Mouse (Mus musculus): ENCODE data around the gene Gm5622. TPM values are rescaled to one million over a fixed set of nuclear protein-coding genes. Genes with fewer than 3 reads are reported as not detected.
"Not testable (repeated sequence)": the region's sequence is repeated elsewhere in the genome, so short reads cannot be mapped to it uniquely, and the experiment has no call there.

Gm5622 gene
- polyA plus RNA-seq (2015; fragmentation: Nextera tagmentation; extraction: Ambion mirVana) = not detected in 2 replicates

GRCm38 (mm10) chr14:51552490-51552889 is at the start of gene Gm5622:
Gene Gm5622, plus strand, starts transcription at chr14:51552790.
- no peaks in the 10 kb centered on the region for H3K36me3 ChIP-seq
- WGBS = 94% methylated on average over 4 of the region's 4 CpGs

DNA sequence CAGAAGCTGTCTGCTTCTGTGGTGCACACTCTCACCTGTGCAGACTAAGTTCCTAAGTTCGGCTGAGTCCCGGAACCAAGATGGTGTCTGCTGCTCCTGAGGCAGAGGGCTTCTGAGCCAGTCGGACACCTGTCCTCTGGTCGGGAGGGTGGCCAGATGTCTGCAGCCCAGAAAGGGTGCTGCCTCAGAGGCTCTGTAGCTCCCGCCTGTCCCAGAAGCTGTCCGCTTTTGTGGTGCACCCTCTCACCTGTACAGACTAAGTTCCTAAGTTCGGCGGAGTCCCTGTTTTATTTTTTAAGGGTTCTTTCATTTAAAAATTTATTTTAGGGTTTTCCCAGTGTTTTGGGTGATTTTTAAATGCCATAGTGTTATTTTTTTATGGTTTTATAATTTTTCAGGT is 45.2 kb upstream of the Gm5622 start:
- Histone ChIP-seq H3K27ac (no peak overlapping the region), H3K36me3 (no peaks in the 10 kb centered on the region), H3K9ac (no peak overlapping the region), H3K27me3 (no peaks in the 10 kb centered on the region), H3K4me3 (no peak overlapping the region), H3K4me2 (no peak overlapping the region), H3K9me3 (no peaks in the 10 kb centered on the region), H3K4me1 (replicated peaks) (no peaks in the 10 kb centered on the region)
- WGBS = 95% methylated on average over 8 of the region's 8 CpGs
- ATAC-seq (ENCODE audit: low FRiP score) = no peak

More at GRCm38 (mm10) chr14:51552490-51552889, at the start of gene Gm5622:
- no peaks in the 10 kb centered on the region for H3K27me3 ChIP-seq
- H3K4me1 ChIP-seq (replicated peaks) = no peaks in the 10 kb centered on the region
- H3K27ac ChIP-seq = no peak within 1 kb of the TSS
- no peak for ATAC-seq (ENCODE audit: low FRiP score)
- no peak within 1 kb of the TSS for H3K4me3 ChIP-seq
- H3K9me3 ChIP-seq = no peaks in the 10 kb centered on the region
- H3K9ac ChIP-seq = no peak within 1 kb of the TSS
- H3K4me2 ChIP-seq = no peak within 1 kb of the TSS

- H3K9me3 ChIP-seq = not testable (repeated sequence)
- WGBS = 89% methylated on average over 2 of the region's 2 CpGs
Observed at GRCm38 (mm10) chr14:51573963-51574362, 21.4 kb downstream of the Gm5622 start, which contains the start of gene Gm17175. Gene Gm17175, minus strand, starts transcription at chr14:51574063.

DNA sequence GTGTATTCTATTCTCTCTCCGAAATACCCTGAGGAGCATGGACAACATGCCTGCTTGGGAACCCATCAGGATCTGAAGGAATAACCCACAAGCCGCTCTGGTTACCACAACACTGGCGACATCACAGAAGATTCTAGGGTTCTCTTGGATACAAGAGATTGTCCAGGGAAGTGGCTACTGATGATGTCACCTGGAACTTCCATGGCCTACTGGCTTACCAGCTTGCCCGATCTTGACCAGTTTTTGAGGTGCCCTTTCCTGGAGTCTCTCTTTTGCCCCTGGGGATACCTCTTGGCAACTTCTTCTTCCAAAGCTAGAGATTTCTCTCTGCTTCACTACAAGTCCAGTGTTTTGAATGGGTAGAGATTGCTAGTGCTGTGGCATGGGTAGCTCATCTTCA is 39.4 kb downstream of the Gm5622 start, which contains the start of gene Gm17174:
Gene Gm17174, minus strand, starts transcription at position 101 of the 400 bp plus-strand sequence.
- not testable (repeated sequence) for H3K9me3 ChIP-seq; H3K9ac ChIP-seq; H3K4me1 ChIP-seq (replicated peaks); ATAC-seq (ENCODE audit: low FRiP score); H3K27ac ChIP-seq; H3K36me3 ChIP-seq; H3K4me3 ChIP-seq; H3K4me2 ChIP-seq; H3K27me3 ChIP-seq
- WGBS = 96% methylated on average over 4 of the region's 4 CpGs

More at GRCm38 (mm10) chr14:51573963-51574362, 21.4 kb downstream of the Gm5622 start, which contains the start of gene Gm17175:
- not testable (repeated sequence) for H3K27ac ChIP-seq; H3K36me3 ChIP-seq; ATAC-seq (ENCODE audit: low FRiP score); H3K27me3 ChIP-seq; H3K9ac ChIP-seq; H3K4me3 ChIP-seq; H3K4me1 ChIP-seq (replicated peaks); H3K4me2 ChIP-seq

DNA sequence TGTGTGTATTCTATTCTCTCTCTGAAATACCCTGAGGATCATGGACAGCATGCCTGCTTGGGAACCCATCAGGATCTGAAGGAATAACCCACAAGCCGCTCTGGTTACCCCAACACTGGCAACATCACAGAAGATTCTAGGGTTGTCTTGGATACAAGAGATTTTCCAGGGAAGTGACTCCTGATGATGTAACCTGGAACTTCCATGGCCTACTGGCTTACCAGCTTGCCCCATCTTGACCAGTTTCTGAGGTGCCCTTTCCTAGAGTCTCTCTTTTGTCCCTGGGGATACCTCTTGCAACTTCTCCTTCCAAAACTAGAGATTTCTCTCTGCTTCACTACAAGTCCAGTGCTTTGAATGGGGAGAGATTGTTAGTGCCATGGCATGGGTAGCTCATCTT is 58.6 kb downstream of the Gm5622 start, which contains the start of gene Gm17078:
Gene Gm17078, minus strand, starts transcription at position 101 of the 400 bp plus-strand sequence.
- H3K27ac ChIP-seq = no peak within 1 kb of the TSS
- H3K27me3 ChIP-seq = no peaks in the 10 kb centered on the region

DNA sequence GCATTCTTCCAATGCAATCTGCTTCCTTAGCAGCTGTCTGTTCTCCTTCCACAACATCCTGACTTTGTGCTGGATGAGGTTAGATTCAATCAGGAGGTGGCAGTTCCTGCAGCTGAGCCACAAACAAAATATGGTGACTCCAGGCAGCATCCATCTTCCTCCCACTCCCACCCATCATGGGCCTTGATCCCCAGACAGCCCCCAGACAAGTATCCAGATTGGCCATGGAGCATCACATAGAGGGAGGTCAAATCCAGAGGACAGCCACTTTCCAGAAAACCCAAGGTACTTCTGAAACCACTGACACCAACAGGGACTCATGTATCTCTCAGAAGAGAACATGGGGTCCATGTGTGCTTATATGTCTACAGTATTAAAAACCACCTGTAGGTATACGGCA is 79.8 kb downstream of the Gm5622 start:
- WGBS = 88% methylated on average over 1 of the region's 1 CpGs
- H3K27me3 ChIP-seq; H3K4me1 ChIP-seq (replicated peaks); H3K36me3 ChIP-seq; H3K4me2 ChIP-seq; ATAC-seq (ENCODE audit: low FRiP score); H3K4me3 ChIP-seq; H3K27ac ChIP-seq; H3K9ac ChIP-seq; H3K9me3 ChIP-seq: not testable (repeated sequence)

More for the DNA sequence above, 58.6 kb downstream of the Gm5622 start, which contains the start of gene Gm17078:
- H3K36me3 ChIP-seq = no peaks in the 10 kb centered on the region
- H3K9ac ChIP-seq = no peak within 1 kb of the TSS
- ATAC-seq (ENCODE audit: low FRiP score) = no peak
- 93% methylated on average over 1 of the region's 1 CpGs for WGBS
- no peak within 1 kb of the TSS for H3K4me2 ChIP-seq
- H3K4me1 ChIP-seq (replicated peaks) = no peaks in the 10 kb centered on the region
- H3K4me3 ChIP-seq = no peak within 1 kb of the TSS
- no peaks in the 10 kb centered on the region for H3K9me3 ChIP-seq

DNA sequence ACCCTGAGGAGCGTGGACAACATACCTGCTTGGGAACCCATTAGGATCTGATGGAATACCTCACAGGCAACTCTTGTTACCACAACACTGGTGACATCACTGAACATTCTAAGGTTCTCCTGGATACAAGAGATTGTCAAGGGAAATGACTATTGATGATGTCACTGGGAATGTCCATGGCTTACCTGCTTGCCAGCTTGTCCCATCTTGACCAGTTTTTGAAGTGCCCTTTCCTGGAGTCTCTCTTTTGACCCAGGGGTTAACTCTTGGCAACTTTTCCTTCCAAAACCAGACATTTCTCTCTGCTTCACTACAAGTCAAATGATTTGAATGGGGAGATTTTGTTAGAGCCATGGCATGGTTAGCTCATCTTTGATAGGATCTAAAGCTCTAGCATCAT is 83.0 kb downstream of the Gm5622 start, which contains the start of gene Gm4181:
Gene Gm4181, minus strand, starts transcription at position 101 of the 400 bp plus-strand sequence.
- H3K4me2 ChIP-seq; H3K9ac ChIP-seq; H3K4me1 ChIP-seq (replicated peaks); H3K4me3 ChIP-seq; H3K36me3 ChIP-seq; H3K9me3 ChIP-seq; ATAC-seq (ENCODE audit: low FRiP score); H3K27ac ChIP-seq; H3K27me3 ChIP-seq: not testable (repeated sequence)
- 80% methylated on average over 1 of the region's 1 CpGs for WGBS

- Histone ChIP-seq H3K4me3 (no peak overlapping the region), H3K27me3 (no peaks in the 10 kb centered on the region), H3K9ac (no peak overlapping the region), H3K4me2 (no peak overlapping the region), H3K27ac (no peak overlapping the region), H3K4me1 (replicated peaks) (no peaks in the 10 kb centered on the region), H3K9me3 (no peaks in the 10 kb centered on the region), H3K36me3 (no peaks in the 10 kb centered on the region)
- 91% methylated on average over 5 of the region's 5 CpGs for WGBS
- no peak for ATAC-seq (ENCODE audit: low FRiP score)
Observed at GRCm38 (mm10) chr14:51677269-51677668, 124.7 kb downstream of the Gm5622 start.

- H3K9ac ChIP-seq; H3K4me3 ChIP-seq; ATAC-seq (ENCODE audit: low FRiP score); H3K36me3 ChIP-seq; H3K4me2 ChIP-seq; H3K4me1 ChIP-seq (replicated peaks); H3K27me3 ChIP-seq; H3K9me3 ChIP-seq; H3K27ac ChIP-seq: not testable (repeated sequence)
- 89% methylated on average over 2 of the region's 2 CpGs for WGBS
Observed at GRCm38 (mm10) chr14:51695368-51695767, 142.8 kb downstream of the Gm5622 start, which contains the start of gene Gm17079. Gene Gm17079, minus strand, starts transcription at chr14:51695468.

Other genes starting within 250 kb of the Gm5622 start
- not detected in 2 replicates for gene Gm7247, start 191.0 kb upstream of the Gm5622 start, polyA plus RNA-seq (2015; fragmentation: Nextera tagmentation; extraction: Ambion mirVana)
- not detected in 2 replicates for gene Vmn2r88, start 142.0 kb upstream of the Gm5622 start, polyA plus RNA-seq (2015; fragmentation: Nextera tagmentation; extraction: Ambion mirVana)
- gene Vmn2r89, start 100.9 kb upstream of the Gm5622 start, polyA plus RNA-seq (2015; fragmentation: Nextera tagmentation; extraction: Ambion mirVana) = not detected in 2 replicates
- gene Gm17175, start 21.3 kb downstream of the Gm5622 start, polyA plus RNA-seq (2015; fragmentation: Nextera tagmentation; extraction: Ambion mirVana) = not detected in 2 replicates
- gene Gm17174, start 39.3 kb downstream of the Gm5622 start, polyA plus RNA-seq (2015; fragmentation: Nextera tagmentation; extraction: Ambion mirVana) = not detected in 2 replicates
- not detected in 2 replicates for gene Gm17078, start 58.5 kb downstream of the Gm5622 start, polyA plus RNA-seq (2015; fragmentation: Nextera tagmentation; extraction: Ambion mirVana)
- not detected in 2 replicates for gene Gm4181, start 82.9 kb downstream of the Gm5622 start, polyA plus RNA-seq (2015; fragmentation: Nextera tagmentation; extraction: Ambion mirVana)
- gene Gm17079, start 142.7 kb downstream of the Gm5622 start, polyA plus RNA-seq (2015; fragmentation: Nextera tagmentation; extraction: Ambion mirVana) = not detected in 2 replicates
- not detected in 2 replicates for gene Gm5800, start 164.4 kb downstream of the Gm5622 start, polyA plus RNA-seq (2015; fragmentation: Nextera tagmentation; extraction: Ambion mirVana)
- gene Ang4, start 220.8 kb downstream of the Gm5622 start, polyA plus RNA-seq (2015; fragmentation: Nextera tagmentation; extraction: Ambion mirVana) = not detected in 2 replicates
- gene AY358078, start 247.3 kb downstream of the Gm5622 start, polyA plus RNA-seq (2015; fragmentation: Nextera tagmentation; extraction: Ambion mirVana) = not detected in 2 replicates

Measured in hindbrain, embryonic 13.5 days (tissue).